Mouse (Mus musculus) left cerebral cortex, postnatal 25 days (tissue): ENCODE results near the gene Prph2. TPM values are rescaled to one million over a fixed set of nuclear protein-coding genes. Genes with fewer than 3 reads are reported as not detected.
A peak's percentile ranks its signal among the peaks of the same experiment; 100 is the strongest.

ENCODE experiments used
- DNase-seq, 2 experiments: peaks; one replicate each; pipeline ENCODE4 v3.0.0; 2022; ENCODE audit warnings: low spot score in 2 of 2, mixed read lengths in 1 of 2
- intact Hi-C: fragments of 180-260 bp; cut with DNase I; formaldehyde crosslinking; loops from one replicate; pipeline ENCODE4 v1.15.1; 2025
- total RNA-seq, 2 experiments: library from RNA; stranded (reverse); gene quantifications; 2 replicates each; pipeline ENCODE4 v1.2.3; 2021

The Prph2 gene
- total RNA-seq: not detected

GRCm38 (mm10) chr17:46910186-46910585 is at the start of gene Prph2:
Gene Prph2, plus strand, starts transcription at chr17:46910459.
- intact Hi-C loops: no loop called here
- DNase-seq: no peak

- peak; percentile 34 to 50 for DNase-seq
- intact Hi-C loops: no loop called here
Measured at GRCm38 (mm10) chr17:46864566-46865195, 45.6 kb upstream of the Prph2 start.

- intact Hi-C loops: no loop called here
- peak in 1 of 2 experiments; percentile 66 for DNase-seq
Measured at GRCm38 (mm10) chr17:46866836-46867235, 43.4 kb upstream of the Prph2 start.

GRCm38 (mm10) chr17:46870204-46870798 is 40.0 kb upstream of the Prph2 start:
- intact Hi-C loops: no loop called here
- no peak for DNase-seq

GRCm38 (mm10) chr17:46870913-46871312 is 39.3 kb upstream of the Prph2 start:
- DNase-seq: no peak
- intact Hi-C loops: no loop called here

GRCm38 (mm10) chr17:46872806-46873205 is 37.5 kb upstream of the Prph2 start:
- DNase-seq: no peak
- intact Hi-C loops: no loop called here

GRCm38 (mm10) chr17:46874133-46874532 is 36.1 kb upstream of the Prph2 start:
- DNase-seq: peak; percentile 32 to 74

GRCm38 (mm10) chr17:46875626-46876025 is 34.6 kb upstream of the Prph2 start:
- intact Hi-C loops: no loop called here
- no peak for DNase-seq

More at GRCm38 (mm10) chr17:46874133-46874532, 36.1 kb upstream of the Prph2 start:
- intact Hi-C loops: no loop called here

GRCm38 (mm10) chr17:46876371-46876950 is 33.8 kb upstream of the Prph2 start:
- no peak for DNase-seq
- intact Hi-C loops: no loop called here

- intact Hi-C loops: no loop called here
- no peak for DNase-seq
Measured at GRCm38 (mm10) chr17:46877061-46877460, 33.2 kb upstream of the Prph2 start.

- no peak for DNase-seq
- intact Hi-C loops: no loop called here
Measured at GRCm38 (mm10) chr17:46879841-46880311, 30.4 kb upstream of the Prph2 start.

GRCm38 (mm10) chr17:46880322-46880721 is 29.9 kb upstream of the Prph2 start:
- intact Hi-C loops: no loop called here
- DNase-seq: no peak

GRCm38 (mm10) chr17:46881728-46882127 is 28.5 kb upstream of the Prph2 start:
- no peak for DNase-seq
- intact Hi-C loops: no loop called here

GRCm38 (mm10) chr17:46883107-46883506 is 27.2 kb upstream of the Prph2 start:
- DNase-seq: no peak
- intact Hi-C loops: no loop called here

- DNase-seq: no peak
- intact Hi-C loops: no loop called here
Measured at GRCm38 (mm10) chr17:46884766-46885165, 25.5 kb upstream of the Prph2 start.

GRCm38 (mm10) chr17:46885218-46885909 is 24.9 kb upstream of the Prph2 start:
- no peak for DNase-seq
- intact Hi-C loops: no loop called here

- intact Hi-C loops: no loop called here
- no peak for DNase-seq
Measured at GRCm38 (mm10) chr17:46885910-46886643, 24.2 kb upstream of the Prph2 start.

- intact Hi-C loops: no loop called here
- peak; percentile 57 to 73 for DNase-seq
Measured at GRCm38 (mm10) chr17:46888511-46889212, 21.6 kb upstream of the Prph2 start.

GRCm38 (mm10) chr17:46889450-46890084 is 20.7 kb upstream of the Prph2 start:
- peak; percentile 79 to 85 for DNase-seq
- intact Hi-C loops: loop anchor here (1.0 to 5.0 kb wide), 3 partner anchors 32 to 107 kb away; partner anchors contain the start of gene Rpl7l1
